Mouse (Mus musculus) liver, embryonic 14.5 days (tissue): ENCODE results near the gene Cks2.

Experiments
- CTCF ChIP-seq: IDR thresholded peaks from 2 replicates; pipeline ENCODE4 v1.5.1; 2016; ENCODE audit warnings: antibody characterized with exemption, low read depth, control low read depth
- EP300 ChIP-seq: IDR thresholded peaks from 2 replicates; pipeline ENCODE4 v1.6.1; 2016; ENCODE audit warnings: antibody characterized with exemption, low read depth

- no peak for TF ChIP-seq CTCF
- no peak for TF ChIP-seq EP300
These were observed 13.6 kb upstream of the Cks2 start for GRCm38 (mm10) chr13:51631354-51631992.
